Mouse (Mus musculus) kidney, embryonic 16.5 days (tissue): ENCODE data around the gene Ak6. TPM values are rescaled to one million over a fixed set of nuclear protein-coding genes. Genes with fewer than 3 reads are reported as not detected.
A peak's percentile ranks its signal among the peaks of the same experiment; 100 is the strongest.

ENCODE experiments used
- ATAC-seq: fragments of 200-750 bp; cut with Nextera tagmentation; 2 replicates; pipeline ENCODE4 v1.8.0; 2017; ENCODE audit warnings: moderate TSS enrichment; ENCODE audit not compliant: low FRiP score, low TSS enrichment
- H3K27ac ChIP-seq: fragments of 300-500 bp; sonication (generic); 2 replicates; pipeline ENCODE4 v1.5.1; 2014; ENCODE audit warnings: low read length
- H3K27me3 ChIP-seq: fragments of 300-500 bp; sonication (generic); 2 replicates; pipeline ENCODE4 v1.6.1; 2014; ENCODE audit warnings: low read length, control low read depth, mixed read lengths; ENCODE audit not compliant: insufficient read depth
- H3K36me3 ChIP-seq: fragments of 300-500 bp; sonication (generic); 2 replicates; pipeline ENCODE4 v1.6.1; 2014; ENCODE audit warnings: low read length, control low read depth, mixed read lengths; ENCODE audit not compliant: insufficient read depth
- H3K4me1 ChIP-seq: fragments of 300-500 bp; sonication (generic); 2 replicates; pipeline ENCODE4 v1.6.1; 2014; ENCODE audit warnings: low read length, control low read depth, mixed read lengths; ENCODE audit not compliant: insufficient read depth
- H3K4me2 ChIP-seq: fragments of 300-500 bp; sonication (generic); replicated peaks from 2 replicates; pipeline ENCODE4 v1.6.1; 2014; ENCODE audit warnings: low read depth, low read length
- H3K4me3 ChIP-seq: fragments of 300-500 bp; sonication (generic); 2 replicates; pipeline ENCODE4 v1.5.1; 2014; ENCODE audit warnings: mild to moderate bottlenecking, low read length
- H3K9ac ChIP-seq: fragments of 300-500 bp; sonication (generic); replicated peaks from 2 replicates; pipeline ENCODE4 v1.6.1; 2014; ENCODE audit warnings: low read length
- H3K9me3 ChIP-seq: fragments of 300-500 bp; sonication (generic); 2 replicates; pipeline ENCODE4 v1.6.1; 2016; ENCODE audit warnings: low read length, control low read depth
- WGBS: fragments of 180-500 bp; shearing (Covaris S2); extraction: QIAGEN DNeasy Blood & Tissue Kit; methylation state at CpG from one replicate; pipeline ENCODE4 v1.1.7; 2014; 5-methylcytosine and 5-hydroxymethylcytosine counted together
- polyA plus RNA-seq: library from polyadenylated mRNA; unstranded; fragments of >200 nt; fragmentation: Nextera tagmentation; extraction: Ambion mirVana; gene quantifications from 2 replicates; pipeline ENCODE4 v1.2.1, GENCODE M21; 2015

Ak6 gene
- polyA plus RNA-seq, 1 experiment from 2014 or later, result 281 TPM

DNA sequence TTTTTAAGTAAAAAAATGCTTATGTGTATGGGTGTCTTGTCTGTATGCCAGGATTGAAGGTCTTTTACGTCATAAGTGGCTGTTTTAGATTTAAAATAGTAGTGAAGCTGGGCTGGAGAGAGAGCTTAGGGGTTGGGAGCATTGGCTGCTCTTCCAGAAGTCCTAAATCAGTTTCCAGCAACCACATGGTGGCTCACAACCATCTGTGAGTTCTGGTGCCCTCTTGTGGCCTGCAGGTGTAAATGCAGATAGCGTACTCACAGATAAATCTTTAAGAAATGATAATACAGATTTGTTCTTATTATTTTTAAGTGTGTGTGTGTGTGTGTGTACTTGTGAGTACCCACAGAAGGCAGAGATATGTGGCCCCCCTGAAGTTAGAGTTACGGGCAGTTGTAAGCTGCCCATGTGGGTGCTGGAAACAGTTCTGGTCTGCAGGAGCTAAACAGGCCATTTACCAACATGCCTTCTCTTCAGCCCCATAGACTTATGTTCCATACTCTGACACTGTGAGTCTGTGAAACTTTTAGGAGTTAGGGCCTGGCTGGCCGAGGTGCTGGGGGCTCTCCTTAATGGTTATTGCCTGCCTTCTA, 9.2 kb downstream of the Ak6 start:
- Histone ChIP-seq H3K27me3 (no peaks in the 10 kb centered on the region), H3K4me2 (no peak overlapping the region), H3K9ac (no peak overlapping the region), H3K4me3 (no peak overlapping the region), H3K36me3 (peaks cover 8% of the 10 kb centered on the region; the same call in 1 of the 2 replicates), H3K9me3 (no peaks in the 10 kb centered on the region), H3K4me1 (no peaks in the 10 kb centered on the region), H3K27ac (no peak overlapping the region)
- 34% methylated on average over 4 of the region's 4 CpGs for WGBS
- peak; percentile 42; the same call in 1 of the 2 replicates for ATAC-seq

DNA sequence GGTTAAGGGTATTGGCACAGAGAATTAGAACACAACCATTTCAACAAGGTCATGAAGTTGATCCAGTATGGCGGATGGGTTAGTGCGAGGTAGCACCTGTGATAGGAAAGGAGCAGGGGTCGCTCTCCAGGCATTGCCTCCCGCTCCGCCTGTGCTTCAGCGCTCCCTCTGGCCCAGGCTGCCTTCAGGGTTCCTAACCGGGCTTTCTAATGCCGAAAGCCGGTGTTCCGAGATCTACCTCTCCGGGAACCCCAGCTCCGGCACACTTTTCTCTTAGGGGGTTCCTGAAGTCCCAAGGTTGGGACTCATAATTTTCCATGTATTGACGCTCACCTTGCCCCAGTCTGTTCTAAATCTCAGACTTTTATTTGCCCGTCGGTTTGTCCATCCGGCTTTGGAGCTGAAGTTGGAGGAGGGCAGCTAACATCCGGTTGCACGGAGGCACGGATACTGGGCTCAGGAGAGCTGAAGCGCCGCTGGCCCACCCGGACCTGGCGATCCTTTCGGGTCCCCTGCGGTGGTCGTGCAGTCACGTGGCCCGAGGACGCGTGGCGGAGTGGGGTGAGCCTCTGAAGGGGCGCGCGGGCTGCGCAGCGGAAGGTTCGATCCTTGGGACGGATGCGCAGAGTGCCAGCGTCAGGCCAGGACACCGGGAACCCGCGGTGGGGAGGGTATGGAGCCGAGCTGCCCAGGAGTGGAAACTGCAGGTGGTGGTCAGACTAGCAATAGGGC, 18.7 kb downstream of the Ak6 start, which contains the start of gene Ccdc125:
TSS of gene Ccdc125 (plus strand) at position 427 of the 732 bp plus-strand sequence.
- peak within 1 kb of the TSS; percentile 84 for H3K9ac ChIP-seq
- H3K4me2 ChIP-seq, result peak within 1 kb of the TSS; percentile 78
- under 1% methylated on average over 44 of the region's 44 CpGs for WGBS
- no peaks in the 10 kb centered on the region for H3K27me3 ChIP-seq
- peaks cover 6% of the 10 kb centered on the region; the same call in 1 of the 2 replicates for H3K4me1 ChIP-seq
- H3K4me3 ChIP-seq, result peak within 1 kb of the TSS; percentile 59
- peak; percentile 86 for ATAC-seq
- H3K36me3 ChIP-seq, result peaks cover 9% of the 10 kb centered on the region; the same call in 1 of the 2 replicates
- peak within 1 kb of the TSS; percentile 74 for H3K27ac ChIP-seq
- H3K9me3 ChIP-seq, result peaks cover 5% of the 10 kb centered on the region; the same call in 1 of the 2 replicates

DNA sequence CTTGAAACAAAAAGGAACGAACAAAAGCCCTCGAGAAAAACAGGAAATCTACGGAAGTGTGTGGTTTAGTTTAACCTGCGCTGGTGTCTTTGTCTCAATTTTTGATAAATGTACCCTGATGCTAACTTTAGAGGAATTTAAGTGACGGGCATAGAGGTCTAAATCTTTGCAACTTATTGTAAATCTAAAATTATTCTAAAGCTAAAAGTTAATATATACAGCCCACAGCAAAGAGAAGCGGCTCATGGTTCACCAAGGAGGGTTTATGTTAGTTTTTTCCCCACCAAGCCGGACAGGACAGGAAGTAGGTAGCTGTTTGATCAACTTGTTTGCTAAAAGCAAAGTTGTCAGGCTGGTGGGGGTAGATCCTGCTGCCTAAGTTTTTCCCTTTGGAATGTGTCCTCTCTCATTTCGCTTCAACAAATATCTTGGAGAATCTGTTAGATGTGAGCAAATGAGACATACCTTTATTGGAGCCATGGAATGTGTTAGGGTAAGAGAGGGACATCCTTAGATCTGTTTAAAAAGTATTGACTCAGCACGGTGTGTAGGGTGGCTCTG, 19.5 kb downstream of the Ak6 start:
- Histone ChIP-seq H3K27me3 (no peaks in the 10 kb centered on the region), H3K36me3 (peaks cover 9% of the 10 kb centered on the region; the same call in 1 of the 2 replicates), H3K9me3 (peaks cover 5% of the 10 kb centered on the region; the same call in 1 of the 2 replicates), H3K4me3 (peak overlapping the region; percentile 59), H3K9ac (peak overlapping the region; percentile 84), H3K4me2 (peak overlapping the region; percentile 78), H3K27ac (no peak overlapping the region; the same call in 1 of the 2 replicates), H3K4me1 (peaks cover 6% of the 10 kb centered on the region; the same call in 1 of the 2 replicates)
- 39% methylated on average over 9 of the region's 9 CpGs for WGBS
- no peak for ATAC-seq

DNA sequence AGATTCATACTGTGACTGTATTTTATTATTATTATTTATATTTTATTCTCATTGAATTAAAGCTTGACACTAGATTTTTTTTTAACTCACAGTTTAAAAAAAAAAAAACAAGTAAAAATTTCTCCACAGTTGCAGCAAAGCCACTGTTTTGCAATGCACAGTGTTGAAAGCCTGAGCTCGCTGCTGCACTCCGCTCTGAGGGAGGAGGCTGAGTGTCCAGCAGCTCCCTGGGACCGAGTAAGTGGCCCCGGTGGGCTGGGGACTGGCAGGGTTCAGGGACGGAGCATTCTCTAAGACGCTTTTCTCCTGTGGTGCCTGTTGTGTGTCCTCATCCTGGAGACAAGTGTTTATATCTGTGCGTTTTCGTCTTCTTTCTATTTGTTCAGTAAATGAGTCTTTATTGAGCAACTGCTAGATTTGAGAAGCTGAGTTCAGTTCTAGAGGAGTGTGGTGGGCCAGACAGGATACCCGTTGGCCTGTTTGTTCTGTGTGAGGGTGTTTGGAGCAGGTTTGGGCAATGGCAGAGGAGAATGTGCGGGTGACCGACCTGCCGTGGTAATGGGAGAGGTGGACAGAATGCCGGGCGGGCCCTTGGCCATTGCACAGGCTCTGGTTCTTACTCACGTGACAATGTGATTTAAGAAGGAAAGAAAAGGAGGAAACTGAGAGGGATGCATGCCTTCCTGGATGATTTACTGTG, 25.3 kb downstream of the Ak6 start:
- no peak for ATAC-seq
- Histone ChIP-seq H3K4me3 (no peak overlapping the region), H3K27ac (no peak overlapping the region), H3K9me3 (peaks cover 5% of the 10 kb centered on the region; the same call in 1 of the 2 replicates), H3K36me3 (no peaks in the 10 kb centered on the region), H3K4me2 (no peak overlapping the region), H3K9ac (no peak overlapping the region), H3K27me3 (no peaks in the 10 kb centered on the region), H3K4me1 (no peaks in the 10 kb centered on the region)
- 72% methylated on average over 15 of the region's 15 CpGs for WGBS

DNA sequence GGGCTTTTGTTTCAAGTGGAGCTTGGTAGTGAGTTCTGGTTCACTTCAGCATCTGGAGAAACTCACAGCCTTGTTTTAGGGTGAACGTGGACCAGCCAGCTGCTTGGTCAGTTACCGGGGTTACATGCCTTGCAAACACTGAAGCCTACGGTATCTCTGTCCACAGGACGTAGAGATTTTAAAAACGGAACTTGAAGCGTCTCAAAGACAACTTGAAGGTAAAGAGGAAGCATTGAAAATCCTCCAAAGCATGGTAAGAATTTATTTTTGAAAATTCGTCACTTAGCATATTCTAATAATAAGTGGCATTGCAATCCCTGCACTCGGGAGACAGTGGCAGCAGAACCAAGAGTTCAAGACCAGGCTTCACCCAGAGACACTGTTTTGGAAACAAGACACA, 30.8 kb downstream of the Ak6 start:
- Histone ChIP-seq H3K9ac (no peak overlapping the region), H3K36me3 (no peaks in the 10 kb centered on the region), H3K27ac (no peak overlapping the region), H3K4me2 (no peak overlapping the region), H3K9me3 (no peaks in the 10 kb centered on the region), H3K4me1 (no peaks in the 10 kb centered on the region), H3K4me3 (no peak overlapping the region), H3K27me3 (no peaks in the 10 kb centered on the region)
- ATAC-seq, result no peak
- 86% methylated on average over 8 of the region's 8 CpGs for WGBS

DNA sequence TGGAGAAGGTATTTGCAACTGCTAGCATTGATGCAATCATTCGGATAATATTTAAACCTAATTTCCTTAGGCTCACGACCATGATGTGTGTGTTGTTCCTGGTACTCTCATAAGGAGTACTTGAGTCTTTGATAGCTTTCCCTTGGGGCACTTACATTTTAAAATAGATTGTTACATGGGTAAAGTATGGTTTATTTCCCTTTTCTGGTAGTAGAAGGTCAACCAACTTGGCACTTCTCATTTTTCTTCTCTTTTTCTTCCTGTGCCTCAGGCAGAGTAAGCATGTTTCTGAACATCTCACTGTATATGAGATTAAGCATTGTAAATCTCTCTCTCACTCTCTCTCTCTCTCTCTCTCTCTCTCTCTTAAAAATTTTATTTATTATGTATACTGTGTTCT, 32.1 kb downstream of the Ak6 start:
- Histone ChIP-seq H3K36me3 (no peaks in the 10 kb centered on the region), H3K4me2 (no peak overlapping the region), H3K9ac (no peak overlapping the region), H3K27me3 (no peaks in the 10 kb centered on the region), H3K4me3 (no peak overlapping the region), H3K27ac (no peak overlapping the region), H3K9me3 (no peaks in the 10 kb centered on the region), H3K4me1 (no peaks in the 10 kb centered on the region)
- ATAC-seq, result no peak
- WGBS, result 73% methylated on average over 2 of the region's 2 CpGs

DNA sequence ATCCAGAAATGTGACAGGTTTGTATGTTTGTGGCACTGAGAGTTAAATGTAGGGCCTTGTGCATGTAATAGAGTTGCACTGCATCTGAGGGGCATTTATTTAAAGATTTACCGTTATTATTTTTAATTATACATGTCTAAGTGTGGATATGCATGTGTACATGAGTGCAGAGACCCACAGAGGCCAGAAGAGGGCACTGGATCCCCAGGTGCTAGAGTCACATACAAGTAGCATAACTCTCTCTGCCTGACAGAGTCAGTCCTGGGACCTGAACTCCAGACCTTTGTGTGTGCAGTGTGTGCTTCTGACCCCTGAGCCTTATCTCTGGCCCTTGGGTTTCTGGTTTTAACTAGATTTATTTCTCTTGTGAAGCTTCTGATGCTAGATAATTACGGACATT, 33.6 kb downstream of the Ak6 start:
- H3K4me1 ChIP-seq, result no peaks in the 10 kb centered on the region
- H3K36me3 ChIP-seq, result no peaks in the 10 kb centered on the region
- no peak overlapping the region for H3K4me3 ChIP-seq
- H3K9ac ChIP-seq, result no peak overlapping the region
- no peaks in the 10 kb centered on the region for H3K27me3 ChIP-seq
- 71% methylated on average over 2 of the region's 2 CpGs for WGBS
- no peak overlapping the region for H3K4me2 ChIP-seq
- H3K27ac ChIP-seq, result no peak overlapping the region
- no peak for ATAC-seq
- no peaks in the 10 kb centered on the region for H3K9me3 ChIP-seq

DNA sequence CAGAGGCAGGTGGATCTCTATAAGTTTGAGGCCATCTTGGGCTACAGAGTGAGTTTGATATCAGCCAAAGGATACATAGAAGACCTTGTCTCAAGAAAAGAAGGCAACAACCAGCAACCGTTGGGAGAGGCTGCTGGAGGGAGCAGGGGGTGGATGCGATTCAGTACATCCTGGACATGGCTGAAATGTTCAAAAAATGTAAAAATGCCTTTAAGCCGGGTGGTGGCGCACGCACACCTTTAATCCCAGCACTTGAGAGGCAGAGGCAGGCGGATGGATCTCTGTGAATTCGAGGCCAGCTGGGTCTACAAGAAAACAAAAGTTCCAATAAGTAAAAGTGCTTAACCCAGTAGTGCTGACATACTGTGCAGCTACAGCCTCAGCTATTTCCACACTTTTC, 36.7 kb downstream of the Ak6 start:
- H3K27me3 ChIP-seq, result no peaks in the 10 kb centered on the region
- WGBS, result 72% methylated on average over 7 of the region's 7 CpGs
- H3K9ac ChIP-seq, result no peak overlapping the region
- H3K4me3 ChIP-seq, result no peak overlapping the region
- H3K4me1 ChIP-seq, result no peaks in the 10 kb centered on the region
- H3K4me2 ChIP-seq, result no peak overlapping the region
- H3K36me3 ChIP-seq, result no peaks in the 10 kb centered on the region
- no peaks in the 10 kb centered on the region for H3K9me3 ChIP-seq
- ATAC-seq, result no peak
- H3K27ac ChIP-seq, result no peak overlapping the region

DNA sequence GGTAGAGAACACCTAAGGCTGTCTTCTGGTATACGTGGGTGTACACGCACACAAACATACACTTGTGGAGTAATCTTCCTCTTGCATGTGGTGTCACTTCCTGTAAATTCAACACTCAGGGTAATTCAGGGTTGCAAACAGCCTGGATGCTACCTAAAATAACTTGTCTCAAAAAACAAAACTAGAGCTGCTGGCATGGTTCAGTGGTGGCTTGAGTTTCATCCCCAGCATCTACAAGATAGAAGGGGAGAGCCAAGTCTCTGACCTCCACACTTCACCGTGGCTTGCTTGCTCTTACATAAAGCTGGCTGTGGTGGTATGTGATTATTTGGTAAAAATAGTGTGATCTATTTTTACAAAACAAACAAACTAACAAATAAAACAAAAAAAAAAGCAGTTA, 46.8 kb downstream of the Ak6 start:
- Histone ChIP-seq H3K4me3 (no peak overlapping the region), H3K4me1 (no peaks in the 10 kb centered on the region), H3K36me3 (peaks cover 48% of the 10 kb centered on the region), H3K9me3 (no peaks in the 10 kb centered on the region), H3K9ac (no peak overlapping the region), H3K4me2 (no peak overlapping the region), H3K27me3 (no peaks in the 10 kb centered on the region), H3K27ac (no peak overlapping the region)
- ATAC-seq, result no peak
- 90% methylated on average over 3 of the region's 3 CpGs for WGBS
